Mouse (Mus musculus) adipocyte (in vitro differentiated cells): ENCODE results near the gene Rdh16f2.
"Not testable (repeated sequence)": the region's sequence is repeated elsewhere in the genome, so short reads cannot be mapped to it uniquely, and the experiment has no call there.

Source experiments
- DNase-seq: peaks from one replicate; pipeline ENCODE4 v3.0.0-alpha.2; 2016; ENCODE audit warnings: low spot score

Gene Rdh16f2

GRCm38 (mm10) chr10:127891481-127891880 lies 25.2 kb downstream of the Rdh16f2 start:
- DNase-seq, result no peak

DNA sequence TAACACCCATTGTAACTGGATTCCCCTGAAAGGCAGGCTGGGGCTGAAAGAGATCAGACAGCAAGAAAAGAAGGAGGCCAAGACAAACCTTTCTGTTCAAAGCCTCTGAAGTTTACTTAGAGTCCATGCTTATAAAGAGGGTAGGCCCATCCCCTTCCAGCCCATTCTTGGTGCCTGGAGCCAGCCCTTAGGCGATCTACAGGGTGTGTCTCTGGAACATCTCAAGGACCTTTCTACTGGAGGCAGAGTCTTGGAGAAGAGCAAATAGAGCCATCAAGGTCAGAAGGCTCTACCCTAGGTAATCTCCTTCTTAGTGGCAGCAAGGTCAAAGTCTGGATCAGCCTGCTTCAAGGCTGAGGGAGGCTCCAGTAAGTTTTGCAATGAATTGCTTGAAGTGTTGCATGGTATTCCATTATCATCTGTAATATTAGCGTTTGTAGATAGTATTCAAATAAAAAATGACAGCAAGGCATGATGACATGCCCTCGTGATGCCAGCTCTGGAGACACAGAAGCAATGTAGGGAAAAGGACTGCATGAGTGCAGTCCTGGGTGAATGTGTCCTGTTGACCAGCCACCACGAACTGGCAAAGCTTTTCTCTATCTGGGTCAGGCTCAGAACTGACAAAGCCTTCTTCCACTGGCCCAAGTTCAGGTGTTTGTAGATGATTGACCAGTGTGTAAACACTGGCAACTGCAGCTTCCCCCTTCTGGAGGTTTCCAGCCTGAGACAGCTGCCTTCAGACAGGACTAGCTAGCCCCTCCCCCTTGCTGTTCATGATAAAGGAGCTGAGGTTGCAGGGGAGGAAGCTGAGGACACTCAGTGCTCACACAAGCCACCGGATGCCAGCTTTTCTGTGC lies 27.1 kb downstream of the Rdh16f2 start:
- DNase-seq, result peak; percentile 12

- no peak for DNase-seq
These were observed 30.4 kb downstream of the Rdh16f2 start for GRCm38 (mm10) chr10:127896705-127897104.

DNA sequence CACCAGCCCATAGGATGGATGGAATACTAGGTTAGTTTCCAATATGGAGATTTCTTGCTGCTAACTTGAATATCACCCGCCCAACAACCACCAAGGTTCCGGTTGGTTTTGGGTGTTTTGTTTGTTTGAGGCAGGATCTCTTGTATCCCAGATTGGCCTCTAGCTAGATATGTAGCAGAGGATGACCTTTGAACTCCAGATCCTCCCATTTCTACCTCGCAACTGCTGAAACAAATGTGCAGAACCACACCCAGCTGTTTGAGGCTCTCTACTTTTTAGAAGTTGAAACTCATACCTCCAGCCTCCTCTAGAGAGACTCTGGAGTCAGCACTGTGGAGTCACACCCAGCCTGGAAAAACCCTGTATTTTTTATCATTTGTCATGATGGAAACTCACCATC lies 31.2 kb downstream of the Rdh16f2 start:
- DNase-seq, result no peak

DNA sequence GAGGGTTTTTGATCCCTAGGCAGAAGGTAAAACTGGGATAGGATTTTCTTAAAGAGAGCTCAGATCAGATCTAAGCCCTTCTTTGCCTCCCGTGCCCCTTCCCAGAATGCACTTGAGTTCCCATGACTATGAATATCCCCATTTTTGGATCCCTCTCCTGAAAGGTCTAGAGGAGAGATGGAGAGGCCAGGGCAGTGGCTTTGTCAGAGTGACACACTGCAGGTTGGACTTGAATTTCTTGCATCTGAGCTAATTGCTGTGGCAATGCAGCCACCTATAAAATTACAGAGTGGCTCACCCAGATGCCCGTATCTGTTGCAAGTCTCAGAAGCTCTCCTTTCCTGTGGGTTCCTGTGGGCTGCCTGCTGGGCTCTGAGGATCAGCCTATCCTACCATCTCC lies 31.9 kb downstream of the Rdh16f2 start, which contains the start of gene Sdr9c7:
Sdr9c7 (plus strand) TSS at position 301 of the 400 bp plus-strand sequence.
- DNase-seq, result no peak

GRCm38 (mm10) chr10:127899783-127900182 lies 33.5 kb downstream of the Rdh16f2 start:
- DNase-seq, result no peak

GRCm38 (mm10) chr10:127901751-127902150 lies 35.5 kb downstream of the Rdh16f2 start:
- no peak for DNase-seq

GRCm38 (mm10) chr10:127903116-127903515 lies 36.8 kb downstream of the Rdh16f2 start:
- DNase-seq, result no peak

DNA sequence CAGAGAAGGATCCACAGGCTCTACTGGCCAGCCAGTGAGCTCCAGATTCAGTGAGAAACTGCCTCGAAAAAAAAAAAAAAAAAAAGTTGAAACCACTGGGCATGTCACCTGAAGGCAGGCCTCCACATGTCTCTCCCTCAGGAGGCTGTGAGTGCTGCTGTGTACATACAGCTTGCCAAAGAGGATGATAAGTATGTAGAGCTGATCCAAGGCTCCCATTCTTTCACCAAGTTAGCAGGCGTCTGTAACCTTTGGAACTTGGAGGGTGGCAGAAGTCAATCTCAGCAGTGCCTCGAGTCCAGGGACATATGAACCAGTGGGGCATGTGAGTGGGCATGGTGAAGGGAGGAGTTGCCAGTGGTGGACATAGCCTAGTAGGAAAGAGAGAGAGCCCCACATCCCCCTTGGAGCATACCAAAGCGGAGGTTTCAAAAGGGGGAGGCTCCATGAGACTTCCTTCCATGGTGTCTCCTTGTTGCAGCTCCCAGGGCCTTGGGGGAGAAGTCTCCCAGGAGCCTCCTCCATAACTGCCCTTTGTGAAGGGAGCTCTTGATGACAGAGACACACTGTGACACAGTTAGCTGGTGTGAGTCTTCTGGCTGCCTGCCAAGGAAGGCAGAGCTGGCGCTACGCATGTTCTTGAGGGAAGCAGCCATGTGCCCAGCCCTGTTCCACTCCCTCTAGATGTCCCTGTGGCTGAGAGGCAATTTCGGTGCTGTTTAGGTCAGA lies 38.6 kb downstream of the Rdh16f2 start:
- peak; percentile 82 for DNase-seq

DNA sequence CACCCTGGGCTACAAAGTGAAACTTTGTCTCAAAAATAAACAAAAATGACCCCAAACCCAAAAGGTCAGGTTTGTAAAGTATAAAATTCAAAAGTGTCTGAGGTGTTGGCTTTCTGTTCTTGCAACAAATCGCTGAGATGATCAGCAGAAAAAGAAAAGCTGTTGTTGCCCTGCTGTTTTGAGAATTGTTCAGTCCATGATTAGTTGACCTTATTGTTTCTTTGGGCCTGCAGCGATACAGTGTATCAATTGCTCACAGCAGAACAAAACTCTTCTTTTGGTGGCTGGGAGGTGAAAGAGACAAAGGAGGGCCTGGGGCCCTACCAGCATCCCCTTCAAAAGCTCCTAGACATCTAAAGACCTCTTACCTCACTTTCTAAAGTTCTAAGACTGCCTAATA lies 39.9 kb downstream of the Rdh16f2 start:
- no peak for DNase-seq

GRCm38 (mm10) chr10:127907386-127907951 lies 41.2 kb downstream of the Rdh16f2 start:
- no peak for DNase-seq

GRCm38 (mm10) chr10:127915578-127915977 lies 49.3 kb downstream of the Rdh16f2 start:
- DNase-seq, result no peak

GRCm38 (mm10) chr10:127917183-127917582 lies 50.9 kb downstream of the Rdh16f2 start:
- not testable (repeated sequence) for DNase-seq

DNA sequence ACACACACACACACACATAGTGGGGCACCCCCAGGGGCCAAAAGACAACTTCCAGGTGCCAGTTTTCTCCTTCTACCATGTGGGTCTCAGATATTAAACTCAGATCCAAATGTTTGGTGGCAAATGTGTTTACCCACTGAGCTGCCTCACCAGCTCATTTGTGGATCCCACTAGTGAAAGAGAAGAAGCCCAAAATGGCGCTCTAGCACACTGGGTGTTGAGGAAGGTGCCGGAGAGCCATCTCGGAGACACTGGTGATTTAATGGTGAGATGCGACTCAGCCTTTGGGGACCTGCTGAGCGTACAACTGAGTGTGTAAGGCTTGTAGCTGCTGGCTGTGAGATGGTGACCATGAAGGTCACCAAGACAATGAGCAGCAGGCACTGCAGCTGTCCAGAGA lies 51.4 kb downstream of the Rdh16f2 start:
- no peak for DNase-seq

DNA sequence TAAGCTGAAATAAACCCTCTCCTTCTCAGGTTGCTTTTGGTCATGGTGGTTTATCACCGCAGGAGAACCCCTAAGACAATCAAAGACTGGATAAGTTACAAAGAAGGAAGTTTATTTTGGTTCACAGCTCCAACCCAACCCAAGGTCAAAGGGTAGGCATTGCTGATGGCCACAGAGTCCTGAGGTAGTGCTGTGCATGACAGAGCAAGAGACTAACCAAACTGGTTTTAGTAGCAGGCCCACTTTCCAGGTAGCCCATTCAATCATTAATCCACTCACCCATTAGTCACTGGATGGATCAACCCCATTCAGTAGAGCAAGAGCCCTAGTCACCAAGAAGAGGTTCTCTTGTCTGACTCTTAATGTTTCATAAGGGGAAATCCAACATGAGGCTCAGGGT lies 56.0 kb downstream of the Rdh16f2 start:
- DNase-seq, result no peak

- no peak for DNase-seq
These were observed 56.8 kb downstream of the Rdh16f2 start for GRCm38 (mm10) chr10:127923024-127923423.

GRCm38 (mm10) chr10:127924597-127925378 lies 58.5 kb downstream of the Rdh16f2 start:
- DNase-seq, result no peak
